Mouse (Mus musculus): Measurements from ENCODE around the gene Slc22a4. TPM values are rescaled to one million over a fixed set of nuclear protein-coding genes. Genes with fewer than 3 reads are reported as not detected.

Gene Slc22a4
- polyA plus RNA-seq, 2 experiments = 24.4 to 34.0 TPM

- ATAC-seq (ENCODE audit: insufficient read depth) (no peak), DNase-seq (ENCODE audit: low read depth in 3 of 3, low spot score in 3 of 3) (no peak)
- Histone ChIP-seq H3K27me3 (ENCODE audit: control insufficient read depth, insufficient read depth, low read length) (peaks cover 39% of the 10 kb centered on the region), H3K9me3 (ENCODE audit: control insufficient read depth, low read length) (no peaks in the 10 kb centered on the region), H3K4me1 (replicated peaks; ENCODE audit: control insufficient read depth in 2 of 2, insufficient read depth in 2 of 2, low read length in 1 of 2) (no peaks in the 10 kb centered on the region; a peak in 1 of 4 replicates), H3K36me3 (replicated peaks; ENCODE audit: control insufficient read depth, insufficient read depth, low read depth) (no peaks in the 10 kb centered on the region), H3K4me2 (ENCODE audit: low read depth) (no peak overlapping the region), H3K4me3 (ENCODE audit: insufficient read depth in 1 of 2, low read depth in 2 of 2, low read length in 2 of 2) (no peak overlapping the region), H3K9ac (replicated peaks) (no peak overlapping the region), H3K27ac (no peak overlapping the region)
- TF ChIP-seq EP300 (IDR thresholded peaks at IDR 0.05; ENCODE audit: low read depth) = no peak
- TF ChIP-seq CTCF (IDR thresholded peaks at IDR 0.05; ENCODE audit: low read depth) = no peak
- 54% methylated on average over 12 of the region's 12 CpGs for whole genome bisulfite sequencing (ENCODE audit: insufficient replicate concordance)
These were observed 37.4 kb upstream of the Slc22a4 start for GRCm38 (mm10) chr11:54065106-54065914.

- no peak for ATAC-seq (ENCODE audit: insufficient read depth)
- TF ChIP-seq CTCF (IDR thresholded peaks at IDR 0.05; ENCODE audit: low read depth) (no peak), EP300 (IDR thresholded peaks at IDR 0.05; ENCODE audit: low read depth) (no peak)
- H3K4me2 ChIP-seq (ENCODE audit: low read depth) = no peak overlapping the region
- no peaks in the 10 kb centered on the region; a peak in 1 of 4 replicates for H3K4me1 ChIP-seq (replicated peaks; ENCODE audit: control insufficient read depth in 2 of 2, insufficient read depth in 2 of 2, low read length in 1 of 2)
- H3K9me3 ChIP-seq (ENCODE audit: control insufficient read depth, low read length) = no peaks in the 10 kb centered on the region
- H3K36me3 ChIP-seq (replicated peaks; ENCODE audit: control insufficient read depth, insufficient read depth, low read depth) = no peaks in the 10 kb centered on the region
- 26% methylated on average over 3 of the region's 3 CpGs for WGBS (ENCODE audit: insufficient replicate concordance)
- no peak overlapping the region for H3K27ac ChIP-seq
- H3K27me3 ChIP-seq (ENCODE audit: control insufficient read depth, insufficient read depth, low read length) = peaks cover 31% of the 10 kb centered on the region
- no peak overlapping the region for H3K9ac ChIP-seq (replicated peaks)
- H3K4me3 ChIP-seq (ENCODE audit: insufficient read depth in 1 of 2, low read depth in 2 of 2, low read length in 2 of 2) = no peak overlapping the region
- DNase-seq (ENCODE audit: low read depth in 3 of 3, low spot score in 3 of 3) = no peak
These were observed 36.6 kb upstream of the Slc22a4 start for GRCm38 (mm10) chr11:54064412-54064978.

- WGBS (ENCODE audit: insufficient replicate concordance) = 75% methylated on average over 10 of the region's 10 CpGs
- Histone ChIP-seq H3K36me3 (replicated peaks; ENCODE audit: control insufficient read depth, insufficient read depth, low read depth) (no peaks in the 10 kb centered on the region), H3K4me1 (replicated peaks; ENCODE audit: control insufficient read depth in 2 of 2, insufficient read depth in 2 of 2, low read length in 1 of 2) (no peaks in the 10 kb centered on the region; a peak in 1 of 4 replicates), H3K4me2 (ENCODE audit: low read depth) (no peak overlapping the region), H3K4me3 (ENCODE audit: insufficient read depth in 1 of 2, low read depth in 2 of 2, low read length in 2 of 2) (no peak overlapping the region), H3K27me3 (ENCODE audit: control insufficient read depth, insufficient read depth, low read length) (peaks cover 20% of the 10 kb centered on the region), H3K9ac (replicated peaks) (no peak overlapping the region), H3K27ac (no peak overlapping the region), H3K9me3 (ENCODE audit: control insufficient read depth, low read length) (no peaks in the 10 kb centered on the region)
- DNase-seq (ENCODE audit: low read depth in 3 of 3, low spot score in 3 of 3) (no peak), ATAC-seq (ENCODE audit: insufficient read depth) (no peak)
- TF ChIP-seq EP300 (IDR thresholded peaks at IDR 0.05; ENCODE audit: low read depth) (no peak), CTCF (IDR thresholded peaks at IDR 0.05; ENCODE audit: low read depth) (no peak)
These were observed 35.5 kb upstream of the Slc22a4 start for GRCm38 (mm10) chr11:54063472-54063775.

- Histone ChIP-seq H3K9ac (replicated peaks) (no peak overlapping the region), H3K27me3 (ENCODE audit: control insufficient read depth, insufficient read depth, low read length) (peaks cover 15% of the 10 kb centered on the region), H3K4me1 (replicated peaks; ENCODE audit: control insufficient read depth in 2 of 2, insufficient read depth in 2 of 2, low read length in 1 of 2) (no peaks in the 10 kb centered on the region; a peak in 1 of 4 replicates), H3K27ac (no peak overlapping the region), H3K4me3 (ENCODE audit: insufficient read depth in 1 of 2, low read depth in 2 of 2, low read length in 2 of 2) (no peak overlapping the region), H3K4me2 (ENCODE audit: low read depth) (no peak overlapping the region), H3K9me3 (ENCODE audit: control insufficient read depth, low read length) (no peaks in the 10 kb centered on the region), H3K36me3 (replicated peaks; ENCODE audit: control insufficient read depth, insufficient read depth, low read depth) (no peaks in the 10 kb centered on the region)
- no peak for DNase-seq (ENCODE audit: low read depth in 3 of 3, low spot score in 3 of 3)
- no peak for TF ChIP-seq EP300 (IDR thresholded peaks at IDR 0.05; ENCODE audit: low read depth)
- TF ChIP-seq CTCF (IDR thresholded peaks at IDR 0.05; ENCODE audit: low read depth) = no peak
- no peak for ATAC-seq (ENCODE audit: insufficient read depth)
- 64% methylated on average over 9 of the region's 9 CpGs for WGBS (ENCODE audit: insufficient replicate concordance)
These were observed 35.0 kb upstream of the Slc22a4 start for GRCm38 (mm10) chr11:54062753-54063471.
